Mouse (Mus musculus) heart, embryonic 15.5 days (tissue): ENCODE data around the gene Bend3. TPM values are rescaled to one million over a fixed set of nuclear protein-coding genes. Genes with fewer than 3 reads are reported as not detected.

Experiments used
- ATAC-seq: fragments of 200-750 bp; cut with Nextera tagmentation; replicated peaks from 2 replicates; pipeline ENCODE4 v1.8.0; 2017; ENCODE audit warnings: low read depth, moderate TSS enrichment; ENCODE audit not compliant: insufficient number of reproducible peaks, insufficient read depth, low FRiP score
- H3K27ac ChIP-seq: fragments of 300-500 bp; sonication (generic); 2 replicates; pipeline ENCODE4 v1.5.1; 2015; ENCODE audit warnings: mild to moderate bottlenecking, inconsistent platforms
- H3K27me3 ChIP-seq: fragments of 300-500 bp; sonication (generic); 2 replicates; pipeline ENCODE4 v1.6.1; 2015; ENCODE audit warnings: inconsistent platforms
- H3K36me3 ChIP-seq: fragments of 300-500 bp; sonication (generic); 2 replicates; pipeline ENCODE4 v1.6.1; 2015; ENCODE audit warnings: mild to moderate bottlenecking, inconsistent platforms
- H3K4me1 ChIP-seq: fragments of 300-500 bp; sonication (generic); replicated peaks from 2 replicates; pipeline ENCODE4 v1.6.1; 2015; ENCODE audit warnings: inconsistent platforms
- H3K4me2 ChIP-seq: fragments of 300-500 bp; sonication (generic); 2 replicates; pipeline ENCODE4 v1.6.1; 2015; ENCODE audit warnings: inconsistent platforms, mild to moderate bottlenecking, moderate library complexity
- H3K4me3 ChIP-seq: fragments of 300-500 bp; sonication (generic); 2 replicates; pipeline ENCODE4 v1.5.1; 2015; ENCODE audit warnings: mild to moderate bottlenecking, inconsistent platforms
- H3K9ac ChIP-seq: fragments of 300-500 bp; sonication (generic); 2 replicates; pipeline ENCODE4 v1.6.1; 2015; ENCODE audit warnings: mild to moderate bottlenecking, inconsistent platforms
- H3K9me3 ChIP-seq: fragments of 300-500 bp; sonication (generic); replicated peaks from 2 replicates; pipeline ENCODE4 v1.6.1; 2016; ENCODE audit warnings: inconsistent platforms
- WGBS: fragments of 180-500 bp; shearing (Covaris S2); methylation state at CpG from one replicate; pipeline ENCODE4 v1.1.7; 2015; ENCODE audit warnings: mixed read lengths; 5-methylcytosine and 5-hydroxymethylcytosine counted together
- polyA plus RNA-seq: library from polyadenylated mRNA; unstranded; fragments of >200 nt; fragmentation: Nextera tagmentation; extraction: Ambion mirVana; gene quantifications from 2 replicates; pipeline ENCODE4 v1.2.1, GENCODE M21; 2015

The Bend3 gene
- polyA plus RNA-seq: 2.5 and 3.8 TPM in 2 replicates

- H3K4me1 ChIP-seq: peaks cover 44% of the 10 kb centered on the region
- H3K4me2 ChIP-seq: peak within 1 kb of the TSS; percentile 99
- peak within 1 kb of the TSS; percentile 98 for H3K27ac ChIP-seq
- H3K9ac ChIP-seq: peak within 1 kb of the TSS; percentile 97
- ATAC-seq: peak; percentile 43
- no peaks in the 10 kb centered on the region for H3K36me3 ChIP-seq
- peak within 1 kb of the TSS; percentile 90 for H3K4me3 ChIP-seq
- WGBS: under 1% methylated on average over 71 of the region's 101 CpGs
- H3K9me3 ChIP-seq: no peaks in the 10 kb centered on the region
- H3K27me3 ChIP-seq: no peaks in the 10 kb centered on the region
Measured at GRCm38 (mm10) chr10:43478751-43479435, at the start of gene Bend3. Gene Bend3 (plus strand): TSS chr10:43478831.

GRCm38 (mm10) chr10:43430606-43431005 is 48.0 kb upstream of the Bend3 start:
- Histone ChIP-seq H3K27me3 (no peaks in the 10 kb centered on the region), H3K27ac (no peak overlapping the region), H3K9ac (no peak overlapping the region), H3K9me3 (no peaks in the 10 kb centered on the region), H3K4me2 (no peak overlapping the region), H3K36me3 (no peaks in the 10 kb centered on the region), H3K4me1 (peaks cover 8% of the 10 kb centered on the region), H3K4me3 (no peak overlapping the region)
- 85% methylated on average over 5 of the region's 5 CpGs for WGBS
- ATAC-seq: no peak

GRCm38 (mm10) chr10:43434326-43434725 is 44.3 kb upstream of the Bend3 start:
- no peaks in the 10 kb centered on the region for H3K27me3 ChIP-seq
- ATAC-seq: no peak
- H3K36me3 ChIP-seq: no peaks in the 10 kb centered on the region
- H3K4me2 ChIP-seq: no peak overlapping the region
- no peak overlapping the region for H3K4me3 ChIP-seq
- peaks cover under 1% of the 10 kb centered on the region; the same call in 1 of the 2 replicates for H3K4me1 ChIP-seq
- WGBS: 88% methylated on average over 4 of the region's 4 CpGs
- H3K9me3 ChIP-seq: no peaks in the 10 kb centered on the region
- H3K9ac ChIP-seq: no peak overlapping the region
- no peak overlapping the region for H3K27ac ChIP-seq

GRCm38 (mm10) chr10:43435757-43436156 is 42.9 kb upstream of the Bend3 start:
- no peak for ATAC-seq
- peaks cover 7% of the 10 kb centered on the region; the same call in 1 of the 2 replicates for H3K4me1 ChIP-seq
- H3K36me3 ChIP-seq: no peaks in the 10 kb centered on the region
- no peaks in the 10 kb centered on the region for H3K9me3 ChIP-seq
- H3K27ac ChIP-seq: no peak overlapping the region
- 90% methylated on average over 3 of the region's 3 CpGs for WGBS
- no peak overlapping the region for H3K9ac ChIP-seq
- H3K4me3 ChIP-seq: no peak overlapping the region
- no peaks in the 10 kb centered on the region for H3K27me3 ChIP-seq
- no peak overlapping the region for H3K4me2 ChIP-seq

GRCm38 (mm10) chr10:43439492-43439941 is 39.1 kb upstream of the Bend3 start:
- Histone ChIP-seq H3K9ac (no peak overlapping the region), H3K4me2 (no peak overlapping the region), H3K36me3 (no peaks in the 10 kb centered on the region), H3K4me3 (no peak overlapping the region), H3K4me1 (peaks cover 7% of the 10 kb centered on the region; the same call in 1 of the 2 replicates), H3K27ac (no peak overlapping the region), H3K9me3 (no peaks in the 10 kb centered on the region), H3K27me3 (no peaks in the 10 kb centered on the region)
- 45% methylated on average over 7 of the region's 7 CpGs for WGBS
- peak; percentile 47; the same call in 1 of the 2 replicates for ATAC-seq

GRCm38 (mm10) chr10:43440050-43440449 is 38.6 kb upstream of the Bend3 start:
- no peak overlapping the region for H3K4me2 ChIP-seq
- no peak overlapping the region for H3K4me3 ChIP-seq
- WGBS: 66% methylated on average over 13 of the region's 13 CpGs
- H3K9me3 ChIP-seq: no peaks in the 10 kb centered on the region
- no peaks in the 10 kb centered on the region for H3K27me3 ChIP-seq
- ATAC-seq: no peak
- no peaks in the 10 kb centered on the region for H3K36me3 ChIP-seq
- H3K9ac ChIP-seq: no peak overlapping the region
- H3K4me1 ChIP-seq: peaks cover 7% of the 10 kb centered on the region; the same call in 1 of the 2 replicates
- H3K27ac ChIP-seq: no peak overlapping the region

GRCm38 (mm10) chr10:43440981-43441740 is 37.5 kb upstream of the Bend3 start:
- WGBS: 69% methylated on average over 15 of the region's 15 CpGs
- Histone ChIP-seq H3K27me3 (no peaks in the 10 kb centered on the region), H3K9ac (no peak overlapping the region), H3K36me3 (no peaks in the 10 kb centered on the region), H3K9me3 (no peaks in the 10 kb centered on the region), H3K4me1 (peaks cover 7% of the 10 kb centered on the region; the same call in 1 of the 2 replicates), H3K4me3 (no peak overlapping the region), H3K4me2 (no peak overlapping the region), H3K27ac (no peak overlapping the region)
- no peak for ATAC-seq

GRCm38 (mm10) chr10:43448656-43449055 is 30.0 kb upstream of the Bend3 start:
- Histone ChIP-seq H3K4me2 (no peak overlapping the region), H3K9ac (no peak overlapping the region), H3K27ac (no peak overlapping the region), H3K4me3 (no peak overlapping the region), H3K27me3 (no peaks in the 10 kb centered on the region), H3K36me3 (no peaks in the 10 kb centered on the region), H3K9me3 (no peaks in the 10 kb centered on the region), H3K4me1 (peaks cover 8% of the 10 kb centered on the region)
- WGBS: 80% methylated on average over 3 of the region's 3 CpGs
- ATAC-seq: no peak

GRCm38 (mm10) chr10:43451848-43452662 is 26.6 kb upstream of the Bend3 start:
- WGBS: 23% methylated on average over 16 of the region's 16 CpGs
- Histone ChIP-seq H3K27me3 (no peaks in the 10 kb centered on the region), H3K4me1 (peaks cover 16% of the 10 kb centered on the region), H3K9me3 (no peaks in the 10 kb centered on the region), H3K4me2 (peak overlapping the region; percentile 56), H3K36me3 (no peaks in the 10 kb centered on the region), H3K9ac (peak overlapping the region; percentile 15; the same call in 1 of the 2 replicates), H3K27ac (no peak overlapping the region), H3K4me3 (peak overlapping the region; percentile 35)
- ATAC-seq: peak; percentile 76; the same call in 1 of the 2 replicates

- no peak for ATAC-seq
- WGBS: 20% methylated on average over 5 of the region's 5 CpGs
- no peaks in the 10 kb centered on the region for H3K36me3 ChIP-seq
- no peaks in the 10 kb centered on the region for H3K27me3 ChIP-seq
- H3K4me3 ChIP-seq: peak overlapping the region; percentile 35
- peak overlapping the region; percentile 15; the same call in 1 of the 2 replicates for H3K9ac ChIP-seq
- H3K4me2 ChIP-seq: peak overlapping the region; percentile 56
- no peaks in the 10 kb centered on the region for H3K9me3 ChIP-seq
- H3K4me1 ChIP-seq: peaks cover 16% of the 10 kb centered on the region
- no peak overlapping the region for H3K27ac ChIP-seq
Measured at GRCm38 (mm10) chr10:43452663-43452996, 26.0 kb upstream of the Bend3 start.

GRCm38 (mm10) chr10:43454219-43454618 is 24.4 kb upstream of the Bend3 start:
- no peak for ATAC-seq
- WGBS: 65% methylated on average over 1 of the region's 1 CpGs
- no peak overlapping the region for H3K9ac ChIP-seq

More at GRCm38 (mm10) chr10:43454219-43454618, 24.4 kb upstream of the Bend3 start:
- peak overlapping the region; percentile 65 for H3K27ac ChIP-seq
- no peaks in the 10 kb centered on the region for H3K36me3 ChIP-seq
- peak overlapping the region; percentile 14; the same call in 1 of the 2 replicates for H3K4me2 ChIP-seq
- H3K4me3 ChIP-seq: no peak overlapping the region
- H3K27me3 ChIP-seq: no peaks in the 10 kb centered on the region
- no peaks in the 10 kb centered on the region for H3K9me3 ChIP-seq
- H3K4me1 ChIP-seq: peaks cover 16% of the 10 kb centered on the region
